Mouse (Mus musculus) gastrocnemius, adult 2 months (tissue): ENCODE results near the gene Eif3i. TPM values are rescaled to one million over a fixed set of nuclear protein-coding genes. Genes with fewer than 3 reads are reported as not detected.

Experiments used
- DNase-seq: peaks from one replicate; pipeline ENCODE4 v3.0.0; 2022
- H3K27ac ChIP-seq: fragments of 200-600 bp; 2 replicates; pipeline ENCODE4 v1.8.1; 2022; ENCODE audit warnings: mild to moderate bottlenecking
- H3K4me3 ChIP-seq: fragments of 200-600 bp; 2 replicates; pipeline ENCODE4 v1.8.1; 2022; ENCODE audit warnings: mild to moderate bottlenecking, moderate library complexity
- CTCF ChIP-seq: fragments of 200-600 bp; IDR thresholded peaks from 2 replicates; pipeline ENCODE4 v1.8.1; 2022; ENCODE audit warnings: antibody characterized with exemption, mild to moderate bottlenecking, moderate library complexity
- intact Hi-C: fragments of 180-260 bp; cut with DNase I; formaldehyde crosslinking; loops from one replicate; pipeline ENCODE4 v1.15.1; 2025
- long read RNA-seq, 2 experiments: library from polyadenylated mRNA; stranded (forward); transcript quantifications; one replicate each; pipeline ENCODE4 v2.0.0; 2021
- total RNA-seq, 2 experiments: library from RNA; stranded (reverse); gene quantifications; 2 replicates each; pipeline ENCODE4 v1.2.3; 2021

Eif3i gene
- total RNA-seq, result 100 to 1,000 TPM; 134 to 137 TPM
- long read RNA-seq, experiment 1, transcript Eif3i-201 (11 exons, 1,123 nt), result major isoform, 48 of 64 reads
- long read RNA-seq, experiment 1, partial matches to known transcripts, result 15 of 64 reads
- long read RNA-seq, experiment 1, other reads (novel, unspliced or antisense), result 1 of 64 reads
- long read RNA-seq, experiment 2, transcript Eif3i-201 (11 exons, 1,123 nt), result major isoform, 53 of 85 reads
- long read RNA-seq, experiment 2, partial matches to known transcripts, result 30 of 85 reads
- long read RNA-seq, experiment 2, other reads (novel, unspliced or antisense), result 2 of 85 reads

DNA sequence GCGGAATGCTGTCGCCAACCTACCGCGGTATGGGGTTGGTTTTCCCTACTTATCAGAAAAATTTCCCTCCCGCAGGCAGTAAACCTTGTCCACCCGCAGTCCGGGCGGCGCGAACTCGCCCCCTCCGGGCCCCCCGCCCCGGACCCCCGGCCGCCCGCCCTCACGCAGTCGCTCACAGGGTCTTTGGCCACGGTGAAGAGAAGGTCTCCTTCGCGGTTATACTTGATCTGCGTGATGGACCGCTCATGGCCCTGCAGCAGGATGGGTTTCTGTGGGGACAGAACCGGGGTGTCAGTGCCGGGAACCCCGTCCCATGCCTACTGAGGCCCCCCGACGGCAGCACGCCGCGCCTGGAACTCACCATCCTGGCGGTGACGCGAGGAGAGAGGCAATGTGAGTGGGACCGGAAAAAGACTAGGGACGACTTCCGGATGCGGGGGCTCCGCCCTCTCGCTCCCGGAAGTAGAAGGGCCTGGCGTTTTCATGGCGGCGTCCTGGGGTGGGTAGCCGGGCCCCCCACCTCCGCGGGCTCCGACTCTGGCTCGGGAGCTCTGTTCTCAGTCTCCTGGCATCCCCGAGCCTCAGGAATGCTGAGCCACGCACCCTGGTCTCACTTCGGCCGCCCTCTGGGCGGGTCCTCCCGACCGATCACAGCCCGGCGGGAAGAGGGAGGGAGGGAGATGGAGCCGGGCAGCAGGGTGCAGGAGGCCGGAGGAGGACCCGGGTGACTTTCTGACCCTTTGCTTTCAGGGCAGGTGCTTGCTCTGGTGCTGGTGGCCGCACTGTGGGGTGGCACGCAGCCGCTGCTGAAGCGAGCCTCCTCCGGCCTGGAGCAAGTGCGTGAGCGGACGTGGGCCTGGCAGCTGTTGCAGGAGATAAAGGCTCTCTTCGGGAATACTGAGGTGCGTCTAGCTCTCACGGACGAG, at the start of gene Eif3i, which contains the start of gene Tmem234:
TSS of gene Eif3i (minus strand) at position 416 of the 926 bp plus-strand sequence.
TSS of gene Tmem234 (plus strand) at position 436 of the 926 bp plus-strand sequence.
- DNase-seq, result peak; percentile 89
- peak within 1 kb of the TSS; percentile 92 for H3K27ac ChIP-seq
- intact Hi-C loops, result loop anchor here (1.0 to 10.0 kb wide), 2 partner anchors 40 to 106 kb away; partner anchors contain the start of genes Fam229a and Tssk3
- peak within 1 kb of the TSS; percentile 96 for H3K4me3 ChIP-seq
- TF ChIP-seq CTCF, result peak; percentile 2; the same call in 1 of the 2 replicates

DNA sequence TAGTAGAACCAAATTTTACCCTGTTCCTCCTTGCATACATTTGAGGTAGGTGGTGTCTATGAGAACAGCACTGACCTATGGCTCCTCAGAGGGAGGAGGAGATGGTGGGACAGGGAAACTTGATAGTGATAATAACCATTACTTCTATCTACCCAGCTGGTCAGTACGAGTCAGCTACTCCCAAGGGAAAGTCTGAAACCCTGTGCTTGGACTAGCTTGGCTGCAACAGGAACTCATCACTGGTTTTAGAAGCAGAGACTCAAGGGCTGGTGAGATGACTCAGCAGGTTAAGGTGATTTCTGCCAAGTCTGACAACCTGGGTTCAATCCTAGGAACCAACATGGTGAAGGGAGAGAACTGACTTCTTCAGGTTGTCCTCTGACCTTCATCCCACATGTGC, 48.2 kb upstream of the Eif3i start:
- Histone ChIP-seq H3K4me3 (no peak overlapping the region), H3K27ac (no peak overlapping the region)
- DNase-seq, result no peak
- intact Hi-C loops, result no loop called here
- no peak for TF ChIP-seq CTCF

DNA sequence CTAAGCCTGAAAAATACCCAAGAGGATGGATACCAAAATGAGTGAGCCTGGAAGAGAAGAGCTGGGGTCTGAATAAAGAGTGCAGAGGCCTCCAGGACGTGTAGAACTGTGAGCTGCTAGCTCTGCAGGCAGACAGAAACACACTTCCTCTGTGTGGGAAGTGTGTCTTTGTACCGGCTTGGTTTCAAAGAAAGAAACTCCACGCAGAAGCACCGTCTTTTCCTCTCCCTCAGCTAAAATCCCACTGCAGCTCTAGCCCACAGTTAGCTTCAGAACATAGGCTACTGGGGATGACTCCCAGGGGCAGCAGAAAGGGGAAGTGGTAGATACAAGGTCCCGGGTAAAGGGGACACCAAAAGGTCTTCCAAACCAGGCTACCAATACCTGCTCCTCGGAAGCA, 44.8 kb upstream of the Eif3i start:
- no peak for TF ChIP-seq CTCF
- Histone ChIP-seq H3K27ac (no peak overlapping the region), H3K4me3 (no peak overlapping the region)
- DNase-seq, result no peak
- intact Hi-C loops, result no loop called here

DNA sequence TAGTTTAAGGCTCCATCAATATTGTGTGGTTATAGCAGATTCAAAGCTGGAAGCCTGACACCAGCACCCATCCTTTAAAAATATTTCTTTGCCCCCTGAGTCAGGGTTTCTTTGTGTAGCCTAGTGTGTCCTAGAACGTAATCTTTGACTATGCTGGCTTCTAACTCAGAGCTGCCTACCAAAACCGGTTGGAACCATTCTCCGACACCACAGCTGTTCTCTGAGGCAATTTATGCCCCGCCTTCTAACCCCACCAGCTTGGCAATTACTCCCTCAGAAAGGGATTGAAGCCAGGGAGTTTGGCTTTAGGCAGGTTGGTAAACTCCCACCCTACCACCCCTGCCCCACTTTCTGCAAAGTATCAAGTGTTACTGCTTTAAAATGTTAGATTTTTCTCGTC, 41.3 kb upstream of the Eif3i start:
- no peak for TF ChIP-seq CTCF
- H3K27ac ChIP-seq, result peak overlapping the region; percentile 96
- H3K4me3 ChIP-seq, result peak overlapping the region; percentile 84
- intact Hi-C loops, result loop anchor here (2.0 kb wide), 1 partner anchor 17 kb away; no protein-coding TSS in a partner anchor
- no peak for DNase-seq

DNA sequence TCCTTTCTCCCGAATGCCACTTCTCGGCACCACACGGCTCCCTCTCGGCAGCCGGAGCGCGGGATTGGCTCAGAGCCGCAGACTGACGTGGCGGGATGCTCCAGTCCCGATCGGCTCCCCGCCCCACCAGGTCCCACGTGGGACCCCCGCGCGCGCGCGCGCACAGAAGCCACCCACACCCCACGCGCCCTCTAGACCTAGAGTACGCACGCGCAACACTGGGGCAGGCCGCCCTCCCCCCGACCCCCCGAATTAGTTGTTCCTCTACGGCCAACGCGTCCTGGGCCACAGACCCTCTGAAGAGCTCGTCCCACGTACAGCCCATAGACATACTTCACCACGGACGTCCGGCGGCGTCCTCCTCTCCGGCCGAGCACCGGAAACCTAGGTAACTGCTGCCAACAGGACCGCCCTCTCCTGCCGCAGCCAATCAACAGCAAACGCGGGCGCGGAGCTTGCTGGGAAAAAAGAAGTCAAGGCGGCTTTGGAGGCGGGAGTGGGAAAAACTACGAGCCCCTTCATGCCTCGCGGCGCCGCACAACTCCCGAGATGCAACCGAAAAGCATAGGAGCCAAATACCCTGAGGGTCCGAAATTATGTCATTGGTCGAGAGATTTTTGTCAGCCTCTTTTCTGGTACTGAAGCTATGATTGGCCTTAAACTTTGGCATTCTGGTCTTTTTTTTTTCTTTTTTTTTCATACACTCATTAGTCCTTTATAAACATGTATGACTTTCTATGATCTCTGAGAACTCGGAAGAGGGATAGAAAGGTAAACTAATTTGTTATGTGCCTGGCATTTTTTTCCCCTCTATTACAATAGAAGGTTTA, 40.4 kb upstream of the Eif3i start, which contains the start of gene Txlna:
TSS of gene Txlna (minus strand) at position 428 of the 830 bp plus-strand sequence.
- no peak for TF ChIP-seq CTCF
- intact Hi-C loops, result loop anchor here (1.0 to 2.0 kb wide), 2 partner anchors 16 to 41 kb away; partner anchors contain the start of genes Eif3i and Tmem234
- peak; percentile 97 for DNase-seq
- Histone ChIP-seq H3K4me3 (peak within 1 kb of the TSS; percentile 84), H3K27ac (peak within 1 kb of the TSS; percentile 96)

DNA sequence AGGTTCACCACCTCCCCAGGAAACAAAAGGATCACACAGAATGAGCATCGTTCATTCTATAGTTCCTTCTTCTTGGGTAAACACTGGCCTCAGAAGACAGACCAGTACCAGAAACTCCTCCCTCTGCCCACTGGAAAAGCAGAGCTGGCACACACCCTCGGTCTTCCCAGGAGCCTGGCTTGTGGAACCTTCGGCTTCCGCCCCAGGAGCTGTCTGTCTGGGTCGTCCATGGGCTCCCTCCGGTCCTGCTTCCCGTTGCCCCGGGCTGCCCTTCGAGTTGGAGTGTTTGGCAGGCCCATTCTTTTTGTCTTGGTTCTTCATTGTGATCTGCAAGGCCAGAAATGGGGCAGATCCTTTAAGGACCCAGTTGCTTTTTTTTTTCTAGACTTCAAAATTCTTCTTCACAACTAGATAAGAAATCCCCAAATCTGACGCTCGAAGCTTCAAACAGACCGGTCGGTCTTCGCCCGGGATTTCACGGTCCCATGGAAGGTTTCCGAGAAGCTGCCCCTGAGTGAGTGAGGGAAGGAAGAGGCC, 39.7 kb upstream of the Eif3i start:
- Histone ChIP-seq H3K27ac (peak overlapping the region; percentile 96), H3K4me3 (peak overlapping the region; percentile 84)
- DNase-seq, result peak; percentile 61
- intact Hi-C loops, result loop anchor here (1.0 to 2.0 kb wide), 2 partner anchors 15 to 40 kb away; partner anchors contain the start of genes Eif3i and Tmem234
- TF ChIP-seq CTCF, result no peak

DNA sequence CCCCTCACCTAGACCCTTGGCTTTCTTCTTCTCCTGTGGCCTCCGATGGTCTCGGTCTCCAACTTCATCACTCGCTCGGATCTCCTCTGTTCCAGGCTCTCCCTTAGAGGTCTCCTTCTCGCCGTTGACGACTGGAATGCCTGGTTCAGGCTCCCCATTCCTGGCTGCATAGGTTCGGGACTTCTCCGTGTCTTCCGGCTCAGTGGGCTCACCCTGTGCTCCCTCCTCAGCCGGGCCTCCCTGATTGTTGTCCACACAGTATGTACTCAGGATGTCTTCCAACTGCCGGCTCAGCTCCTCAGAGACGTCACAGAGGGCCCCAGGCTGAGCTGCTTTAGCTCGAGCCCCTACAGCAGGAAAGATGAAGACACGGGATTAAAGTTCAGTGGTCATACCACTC, 38.8 kb upstream of the Eif3i start:
- DNase-seq, result no peak
- peak overlapping the region; percentile 96; the same call in 1 of the 2 replicates for H3K27ac ChIP-seq
- peak overlapping the region; percentile 84 for H3K4me3 ChIP-seq
- intact Hi-C loops, result no loop called here
- no peak for TF ChIP-seq CTCF

DNA sequence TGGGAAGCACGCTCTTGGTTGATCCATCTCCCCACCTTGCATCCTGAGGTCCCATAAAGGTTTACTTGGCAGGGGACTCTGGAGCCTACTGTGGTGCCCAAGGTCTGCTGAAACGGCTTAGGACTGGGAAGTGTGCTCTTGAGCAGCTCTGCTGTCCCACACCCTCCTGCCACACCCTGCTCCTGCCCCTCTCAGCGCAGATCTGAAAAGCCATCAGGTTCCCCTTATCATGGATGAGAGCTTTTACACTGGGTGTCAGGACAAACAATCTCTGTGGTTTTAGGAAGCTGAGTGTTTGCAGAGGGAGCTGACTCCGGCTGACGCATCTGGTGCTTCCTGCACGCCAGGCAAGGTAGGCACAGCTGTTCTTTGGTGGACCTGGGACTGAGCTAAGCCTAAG, 33.4 kb upstream of the Eif3i start:
- intact Hi-C loops, result no loop called here
- DNase-seq, result no peak
- no peak for TF ChIP-seq CTCF
- Histone ChIP-seq H3K27ac (no peak overlapping the region), H3K4me3 (no peak overlapping the region)

DNA sequence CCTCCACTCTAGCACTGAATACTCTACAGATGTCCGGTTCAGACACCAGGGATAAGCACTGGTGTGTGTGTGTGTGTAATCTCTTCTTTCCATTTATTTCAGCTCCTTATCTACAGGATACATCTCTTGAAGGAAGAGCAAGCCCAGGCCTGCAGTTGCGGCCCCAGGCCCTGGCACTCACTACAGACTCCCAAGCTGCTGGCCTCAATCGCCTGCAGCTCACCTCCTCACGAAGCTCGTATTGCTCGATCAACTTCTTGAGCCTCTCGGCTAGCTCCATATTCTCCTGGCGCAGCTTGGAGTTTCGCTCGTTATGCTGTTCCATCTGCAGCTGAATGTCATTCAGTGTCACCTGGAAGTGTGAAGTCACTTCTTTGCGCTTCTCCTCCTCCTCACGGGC, 31.4 kb upstream of the Eif3i start:
- H3K27ac ChIP-seq, result no peak overlapping the region
- TF ChIP-seq CTCF, result no peak
- intact Hi-C loops, result no loop called here
- DNase-seq, result no peak
- no peak overlapping the region for H3K4me3 ChIP-seq

DNA sequence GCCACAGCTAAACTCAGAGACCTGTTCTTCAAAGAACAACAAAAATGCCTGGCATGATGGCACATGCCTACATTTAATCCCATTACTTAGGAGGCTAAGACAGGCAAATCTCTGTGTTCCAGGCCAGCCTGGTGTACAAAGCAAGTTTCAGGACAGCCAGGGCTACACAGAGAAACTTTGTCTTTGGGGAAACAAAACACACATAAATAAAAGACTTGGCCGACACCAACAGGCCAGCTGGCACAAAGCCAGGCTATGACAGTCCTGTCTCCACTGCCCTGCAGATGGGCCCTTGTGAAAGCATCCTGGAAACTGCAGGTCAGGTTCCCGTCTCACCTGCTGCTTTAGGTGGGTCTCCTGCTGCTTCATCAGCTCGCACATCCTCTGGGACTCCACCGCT, 30.5 kb upstream of the Eif3i start:
- Histone ChIP-seq H3K4me3 (no peak overlapping the region), H3K27ac (no peak overlapping the region)
- TF ChIP-seq CTCF, result no peak
- intact Hi-C loops, result no loop called here
- DNase-seq, result no peak

DNA sequence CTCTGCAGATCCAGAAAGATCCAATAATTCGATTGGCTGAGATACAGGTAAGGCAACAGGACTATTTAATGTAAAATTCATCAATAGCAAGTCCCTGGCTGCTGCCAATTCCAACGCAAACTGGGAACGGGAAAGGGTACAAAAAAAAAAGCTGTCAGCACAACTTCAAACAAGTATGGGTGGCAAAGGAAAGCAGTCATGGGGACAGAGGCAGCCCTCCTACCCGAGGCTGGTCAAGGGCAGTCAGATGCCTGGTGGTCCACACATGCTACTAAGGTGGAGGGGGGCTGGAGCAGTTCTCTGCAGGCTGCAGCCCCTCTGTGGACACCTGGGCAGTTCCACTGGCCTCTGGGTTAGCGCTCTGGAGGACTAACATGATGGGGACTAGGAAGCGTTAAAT, 25.6 kb upstream of the Eif3i start:
- intact Hi-C loops, result no loop called here
- Histone ChIP-seq H3K4me3 (no peak overlapping the region), H3K27ac (no peak overlapping the region)
- no peak for TF ChIP-seq CTCF
- DNase-seq, result no peak
